In genomic region chr15:10499593-10499992, GRCm38 (mm10) we compare ENCODE assay signal across 25 mouse cellular contexts. TPM values are rescaled to one million over a fixed set of nuclear protein-coding genes. Genes with fewer than 3 reads are reported as not detected.
DNase-seq lines count a peak whose midpoint lies in the region; ATAC-seq lines count a peak whose summit lies in the region.
"Had no signal": no experiment of that assay in that cellular context is flagged by ENCODE, and none has a peak within 500 bp of the region (broad histone marks: within the 10 kb centered on the region; RNA-seq: fewer than 3 reads in every experiment).

No protein-coding gene starts in this region.

- peak; percentile 33 for DNase-seq in heart, embryonic 10.5 days (ENCODE audit: low spot score)
- no peak for DNase-seq in heart, postnatal 36 days
- no peak for DNase-seq in layer of hippocampus, adult 9-10 months (ENCODE audit: low spot score)
- DNase-seq: adrenal gland, adult 8-10 months; adrenal gland, postnatal 14 days; adrenal gland, postnatal 36 days; cerebellum, adult 11-12 months; cerebellum, adult 2 months; cerebellum, adult 9-10 months; cerebellum, postnatal 10 days; cerebellum, postnatal 25 days; forebrain, postnatal 0 days had no signal

- no peaks in the 10 kb centered on the region for H3K27me3 ChIP-seq in heart, embryonic 10.5 days (ENCODE audit: insufficient read depth, poor library complexity, severe bottlenecking)
- H3K27me3 ChIP-seq: embryonic facial prominence, embryonic 12.5 days; forebrain, embryonic 13.5 days; forebrain, embryonic 15.5 days; Patski had no signal

- no peaks in the 10 kb centered on the region for H3K4me1 ChIP-seq in heart, embryonic 10.5 days
- H3K4me1 ChIP-seq: embryonic facial prominence, embryonic 10.5 days; embryonic facial prominence, embryonic 12.5 days; forebrain, embryonic 13.5 days; forebrain, embryonic 15.5 days had no signal

- intact Hi-C loops in heart, postnatal 36 days (cut with DNase I): no loop called here

- no peaks in the 10 kb centered on the region for H3K9me3 ChIP-seq in heart, embryonic 10.5 days
- H3K9me3 ChIP-seq: embryonic facial prominence, embryonic 10.5 days; embryonic facial prominence, embryonic 12.5 days; forebrain, embryonic 13.5 days; forebrain, embryonic 15.5 days had no signal

- 0 out of 2 replicates have a peak, but pooled peaks have one; percentile 17 for ATAC-seq in megakaryocyte progenitor cell, adult 5-6 weeks (replicated peaks; ENCODE audit: poor library complexity)
- no peak for ATAC-seq in inflammation-experienced regulatory T-cells, adult 6 months
- ATAC-seq: activated CD4-positive, CD25-positive, alpha-beta regulatory T cell, adult 4 months; forebrain, embryonic 13.5 days; forebrain, embryonic 15.5 days; forebrain, postnatal 0 days; Patski had no signal

- peaks cover 7% of the 10 kb centered on the region for H3K36me3 ChIP-seq in heart, embryonic 10.5 days

- H3K4me3 ChIP-seq in heart, embryonic 10.5 days: no peak overlapping the region
- H3K4me3 ChIP-seq: embryonic facial prominence, embryonic 10.5 days; embryonic facial prominence, embryonic 12.5 days; forebrain, embryonic 13.5 days; forebrain, embryonic 15.5 days had no signal

- no peak overlapping the region for H3K27ac ChIP-seq in heart, embryonic 10.5 days
- H3K27ac ChIP-seq: embryonic facial prominence, embryonic 10.5 days; embryonic facial prominence, embryonic 12.5 days; forebrain, embryonic 13.5 days; forebrain, embryonic 15.5 days had no signal

- 63% methylated on average over 5 of the region's 5 CpGs for WGBS in heart, embryonic 10.5 days

RNA-seq across cellular contexts. Expression of gene Rad1, which starts 13.8 kb away (rescaled TPM):
- 29.1 and 35.8 TPM in 2 replicates for polyA plus RNA-seq in heart, embryonic 10.5 days (2016; fragmentation: Nextera tagmentation; extraction: Ambion mirVana)
- 1 to 10 TPM; 7.2 to 9.1 TPM for total RNA-seq in heart, postnatal 36 days (2021)
- 25.7 and 33.6 TPM in 2 replicates for total RNA-seq in megakaryocyte progenitor cell, adult 5-6 weeks (2015)
- total RNA-seq in megakaryocyte progenitor cell, adult 5-6 weeks (2017): 16.7 and 17.8 TPM in 2 replicates
- 10 to 100 TPM; 26.5 to 33.0 (median 26.6) TPM for polyA plus RNA-seq in inflammation-experienced regulatory T-cells, adult 6 months (2017; shearing (Covaris generic))

RNA-seq across cellular contexts. Expression of gene Brix1, which starts 13.8 kb away (rescaled TPM):
- polyA plus RNA-seq in heart, embryonic 10.5 days (2016; fragmentation: Nextera tagmentation; extraction: Ambion mirVana): 86.2 and 127 TPM in 2 replicates
- total RNA-seq in heart, postnatal 36 days (2021): 10 to 100 TPM; 19.9 to 20.0 TPM
- total RNA-seq in megakaryocyte progenitor cell, adult 5-6 weeks (2015): 97.5 and 113 TPM in 2 replicates
- total RNA-seq in megakaryocyte progenitor cell, adult 5-6 weeks (2017): 37.0 and 43.3 TPM in 2 replicates
- polyA plus RNA-seq in inflammation-experienced regulatory T-cells, adult 6 months (2017; shearing (Covaris generic)): 100 to 1,000 TPM; 128 to 160 (median 154) TPM

RNA-seq across cellular contexts. Expression of gene Dnajc21, which starts 29.3 kb away (rescaled TPM):
- polyA plus RNA-seq in heart, embryonic 10.5 days (2016; fragmentation: Nextera tagmentation; extraction: Ambion mirVana): 9.0 and 9.8 TPM in 2 replicates
- 10 to 100 TPM; 37.1 to 41.5 TPM for total RNA-seq in heart, postnatal 36 days (2021)
- total RNA-seq in megakaryocyte progenitor cell, adult 5-6 weeks (2015): 41.6 and 54.4 TPM in 2 replicates
- 40.9 and 46.0 TPM in 2 replicates for total RNA-seq in megakaryocyte progenitor cell, adult 5-6 weeks (2017)
- polyA plus RNA-seq in inflammation-experienced regulatory T-cells, adult 6 months (2017; shearing (Covaris generic)): 10 to 100 TPM; 13.1 to 15.4 (median 15.0) TPM

RNA-seq across cellular contexts. Expression of gene Ttc23l, which starts 58.9 kb away (rescaled TPM):
- not detected in 2 replicates for polyA plus RNA-seq in heart, embryonic 10.5 days (2016; fragmentation: Nextera tagmentation; extraction: Ambion mirVana)
- not detected for total RNA-seq in heart, postnatal 36 days (2021)
- not detected in 2 replicates for total RNA-seq in megakaryocyte progenitor cell, adult 5-6 weeks (2015)
- not detected in 2 replicates for total RNA-seq in megakaryocyte progenitor cell, adult 5-6 weeks (2017)
- polyA plus RNA-seq in inflammation-experienced regulatory T-cells, adult 6 months (2017; shearing (Covaris generic)): not detected
- total RNA-seq: adrenal gland, adult 18-20 months; adrenal gland, adult 8-10 months; adrenal gland, postnatal 14 days; adrenal gland, postnatal 36 days; ES-E14; forebrain, postnatal 0 days had no signal
- polyA plus RNA-seq: activated CD4-positive, CD25-positive, alpha-beta regulatory T cell, adult 4 months; C2C12; cerebellum, adult 2 months; cortical plate, adult 2 months; embryonic facial prominence, embryonic 10.5 days; embryonic facial prominence, embryonic 12.5 days; forebrain, embryonic 11.5 days; forebrain, embryonic 13.5 days; forebrain, embryonic 15.5 days; forebrain, postnatal 0 days; Patski had no signal
